Mouse (Mus musculus): Measurements from ENCODE around the gene Dnajc19.

DNA sequence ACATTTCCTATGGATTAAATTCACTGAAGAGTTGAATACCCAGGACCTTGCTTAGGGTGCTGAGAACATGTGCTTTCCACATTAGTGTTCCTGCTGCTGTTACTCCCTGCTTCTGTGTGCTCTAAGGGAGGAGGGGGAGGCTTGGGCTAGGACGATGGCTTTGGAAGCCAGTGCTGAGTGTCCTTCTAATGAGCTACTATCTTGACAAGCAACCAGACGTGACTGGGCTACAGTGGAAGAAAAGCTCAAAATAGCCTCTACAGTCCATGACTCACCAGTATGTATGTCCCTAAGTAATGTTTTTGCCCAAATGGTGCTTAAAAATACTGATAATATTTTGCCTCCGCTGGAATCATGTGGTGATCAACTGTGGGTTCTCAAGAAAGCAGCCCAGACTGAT, 26.5 kb upstream of the Dnajc19 start:
- TF ChIP-seq CHD2 (IDR thresholded peaks at IDR 0.05; ENCODE audit: low read depth, low read length) (no peak), ZNF384 (IDR thresholded peaks at IDR 0.05; ENCODE audit: low read depth, low read length) (no peak), ZC3H11A (IDR thresholded peaks at IDR 0.05; ENCODE audit: borderline replicate concordance, low read depth, low read length) (no peak)

Measured in ES-E14 (cell line).